Mouse (Mus musculus): Measurements from ENCODE around the gene Hist1h2aa. TPM values are rescaled to one million over a fixed set of nuclear protein-coding genes. Genes with fewer than 3 reads are reported as not detected.

The Hist1h2aa gene
- polyA plus RNA-seq, 1 experiment: not detected

- DNase-seq (ENCODE audit: extremely low spot score in 1 of 2, low spot score in 1 of 2): no peak
Measured at GRCm38 (mm10) chr13:23940291-23940690, 6.0 kb downstream of the Hist1h2aa start.

GRCm38 (mm10) chr13:23942861-23943260 is 8.6 kb downstream of the Hist1h2aa start:
- no peak for DNase-seq (ENCODE audit: extremely low spot score in 1 of 2, low spot score in 1 of 2)

GRCm38 (mm10) chr13:23946254-23946653 is 12.0 kb downstream of the Hist1h2aa start:
- no peak for DNase-seq (ENCODE audit: extremely low spot score in 1 of 2, low spot score in 1 of 2)

- DNase-seq (ENCODE audit: extremely low spot score in 1 of 2, low spot score in 1 of 2): no peak
Measured at GRCm38 (mm10) chr13:23949484-23950246, 15.4 kb downstream of the Hist1h2aa start.

- no peak for DNase-seq (ENCODE audit: extremely low spot score in 1 of 2, low spot score in 1 of 2)
Measured at GRCm38 (mm10) chr13:23950928-23951327, 16.7 kb downstream of the Hist1h2aa start.

GRCm38 (mm10) chr13:23959776-23960175 is 25.5 kb downstream of the Hist1h2aa start:
- no peak for DNase-seq (ENCODE audit: extremely low spot score in 1 of 2, low spot score in 1 of 2)

- DNase-seq (ENCODE audit: extremely low spot score in 1 of 2, low spot score in 1 of 2): no peak
Measured at GRCm38 (mm10) chr13:23964909-23965308, 30.6 kb downstream of the Hist1h2aa start.

GRCm38 (mm10) chr13:23971870-23972269 is 37.6 kb downstream of the Hist1h2aa start:
- DNase-seq (ENCODE audit: extremely low spot score in 1 of 2, low spot score in 1 of 2): no peak

- DNase-seq (ENCODE audit: extremely low spot score in 1 of 2, low spot score in 1 of 2): no peak
Measured at GRCm38 (mm10) chr13:23972271-23972670, 38.0 kb downstream of the Hist1h2aa start.

Other genes with a start within 250 kb of the Hist1h2aa start
- gene Hist1h1t, start 238.6 kb upstream of the Hist1h2aa start, polyA plus RNA-seq (2012; rRNA removed): not detected in 2 replicates
- 3.1 and 3.3 TPM in 2 replicates for gene Hist1h4c, start 236.0 kb upstream of the Hist1h2aa start, polyA plus RNA-seq (2012; rRNA removed)
- 3.8 and 4.4 TPM in 2 replicates for gene Hfe, start 223.6 kb upstream of the Hist1h2aa start, polyA plus RNA-seq (2012; rRNA removed)
- 40.7 and 52.1 TPM in 2 replicates for gene Hist1h1c, start 195.7 kb upstream of the Hist1h2aa start, polyA plus RNA-seq (2012; rRNA removed)
- 0.24 and 0.46 TPM in 2 replicates for gene Hist1h3c, start 188.9 kb upstream of the Hist1h2aa start, polyA plus RNA-seq (2012; rRNA removed)
- gene Hist1h2bb, start 187.7 kb upstream of the Hist1h2aa start, polyA plus RNA-seq (2012; rRNA removed): 0.74 and 1.3 TPM in 2 replicates
- 0.82 and 2.8 TPM in 2 replicates for gene Hist1h2ab, start 183.3 kb upstream of the Hist1h2aa start, polyA plus RNA-seq (2012; rRNA removed)
- gene Hist1h3b, start 182.2 kb upstream of the Hist1h2aa start, polyA plus RNA-seq (2012; rRNA removed): 0.76 and 1.1 TPM in 2 replicates
- gene Hist1h4b, start 177.4 kb upstream of the Hist1h2aa start, polyA plus RNA-seq (2012; rRNA removed): 2.9 and 4.5 TPM in 2 replicates
- 3.8 and 4.6 TPM in 2 replicates for gene Hist1h4a, start 173.2 kb upstream of the Hist1h2aa start, polyA plus RNA-seq (2012; rRNA removed)
- gene Hist1h3a, start 172.1 kb upstream of the Hist1h2aa start, polyA plus RNA-seq (2012; rRNA removed): 0.86 and 1.2 TPM in 2 replicates
- 0.36 and 0.58 TPM in 2 replicates for gene Hist1h1a, start 170.8 kb upstream of the Hist1h2aa start, polyA plus RNA-seq (2012; rRNA removed)
- gene Trim38, start 164.5 kb upstream of the Hist1h2aa start, polyA plus RNA-seq (2012; rRNA removed): 0.24 and 0.40 TPM in 2 replicates
- 0.02 and 0.04 TPM in 2 replicates for gene Slc17a2, start 127.5 kb upstream of the Hist1h2aa start, polyA plus RNA-seq (2012; rRNA removed)
- not detected in 2 replicates for gene Slc17a3, start 95.0 kb upstream of the Hist1h2aa start, polyA plus RNA-seq (2012; rRNA removed)
- not detected in 2 replicates for gene Slc17a1, start 66.7 kb upstream of the Hist1h2aa start, polyA plus RNA-seq (2012; rRNA removed)
- not detected in 2 replicates for gene Slc17a4, start 19.5 kb upstream of the Hist1h2aa start, polyA plus RNA-seq (2012; rRNA removed)
- gene Hist1h2ba, start 306 bp upstream of the Hist1h2aa start, polyA plus RNA-seq (2012; rRNA removed): not detected in 2 replicates
- 30.6 and 32.2 TPM in 2 replicates for gene Scgn, start 56.8 kb downstream of the Hist1h2aa start, polyA plus RNA-seq (2012; rRNA removed)